Mouse (Mus musculus): Measurements from ENCODE around the gene Snapc3.
"Not testable (repeated sequence)": the region's sequence is repeated elsewhere in the genome, so short reads cannot be mapped to it uniquely, and the experiment has no call there.

Gene Snapc3

GRCm38 (mm10) chr4:83497013-83497412, 79.5 kb downstream of the Snapc3 start:
- not testable (repeated sequence) for DNase-seq (ENCODE audit: low read depth, low spot score)

- DNase-seq (ENCODE audit: low read depth, low spot score): no peak
Observed at GRCm38 (mm10) chr4:83500154-83501036, 82.9 kb downstream of the Snapc3 start.

DNA sequence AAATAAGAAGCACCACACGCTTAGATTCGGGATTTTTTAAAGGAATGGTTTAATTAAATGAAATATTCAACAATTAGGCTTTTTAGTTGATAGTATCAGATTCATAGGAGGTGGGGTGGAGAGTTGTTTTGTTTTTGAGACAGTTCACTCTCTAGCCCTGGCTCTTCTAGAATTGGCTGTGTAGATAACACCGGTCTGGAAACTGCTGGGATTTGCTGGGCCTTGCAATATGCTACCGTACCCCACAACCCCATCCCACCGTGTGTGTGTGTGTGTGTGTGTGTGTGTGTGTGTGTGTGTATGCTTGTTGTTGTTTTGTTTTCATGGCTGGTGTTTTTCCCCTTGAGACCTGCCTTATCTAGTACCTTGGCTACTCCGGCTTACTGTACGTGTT, 83.5 kb downstream of the Snapc3 start:
- DNase-seq (ENCODE audit: low read depth, low spot score): no peak

DNA sequence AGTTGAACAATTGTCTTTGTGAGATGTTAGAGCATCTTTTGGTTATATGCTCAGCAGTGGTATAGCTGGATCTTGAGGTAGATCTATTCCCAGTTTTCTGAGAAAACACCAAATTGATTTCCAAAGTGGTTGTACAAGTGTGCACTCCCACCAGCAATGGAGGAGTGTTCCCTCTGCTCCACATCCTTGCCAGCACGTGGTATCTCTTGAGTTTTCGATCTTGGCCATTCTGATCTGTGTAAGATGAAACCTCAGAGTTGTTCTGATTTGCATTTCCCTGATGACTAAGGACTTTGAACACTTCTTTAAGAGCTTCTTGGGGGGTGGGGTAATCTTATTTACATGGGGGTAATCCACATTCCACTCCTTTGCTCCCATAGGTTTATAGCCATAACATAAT, 92.1 kb downstream of the Snapc3 start:
- DNase-seq (ENCODE audit: low read depth, low spot score): no peak

DNA sequence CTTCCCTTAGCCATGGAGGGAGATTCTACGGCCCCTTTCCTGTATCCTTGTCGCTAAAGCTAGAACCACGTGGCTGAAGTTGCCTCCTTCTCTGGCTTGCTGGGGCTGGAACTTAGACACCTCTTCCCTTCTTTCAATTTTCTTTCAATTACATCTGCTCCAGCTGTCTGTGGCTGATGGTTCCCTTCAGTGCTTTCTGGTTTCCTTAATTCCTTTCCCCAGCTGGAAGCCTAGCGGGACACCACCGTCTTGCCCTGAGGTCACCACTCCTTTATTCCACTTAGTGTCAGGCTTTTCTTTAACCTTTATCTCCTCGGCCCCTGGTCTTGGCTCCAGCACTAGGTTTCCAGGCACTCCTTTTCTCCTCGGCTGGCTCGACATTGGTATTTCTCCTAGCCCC, 93.6 kb downstream of the Snapc3 start:
- DNase-seq (ENCODE audit: low read depth, low spot score): no peak

GRCm38 (mm10) chr4:83512217-83512616, 94.7 kb downstream of the Snapc3 start:
- no peak for DNase-seq (ENCODE audit: low read depth, low spot score)

DNA sequence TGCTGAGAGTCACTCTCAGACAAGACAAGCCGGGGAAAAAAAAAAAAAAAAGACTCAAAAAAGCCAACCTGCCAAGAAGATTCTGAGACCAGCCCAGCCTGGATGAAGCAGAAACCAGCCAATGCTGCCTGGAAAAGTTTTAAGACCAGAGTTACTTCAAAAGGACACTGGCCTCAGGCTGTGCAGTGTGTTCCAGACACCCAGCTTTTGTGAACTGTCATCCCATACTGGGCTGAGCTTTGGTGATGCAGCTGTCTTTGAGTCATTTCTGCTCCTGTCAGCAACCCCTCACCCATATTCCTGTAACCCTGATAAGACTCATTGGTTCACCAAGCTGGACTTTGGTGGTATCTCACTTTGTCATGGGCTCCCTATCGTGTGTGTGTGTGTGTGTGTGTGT, 95.1 kb downstream of the Snapc3 start:
- DNase-seq (ENCODE audit: low read depth, low spot score): no peak

GRCm38 (mm10) chr4:83514183-83514582, 96.7 kb downstream of the Snapc3 start:
- no peak for DNase-seq (ENCODE audit: low read depth, low spot score)

DNA sequence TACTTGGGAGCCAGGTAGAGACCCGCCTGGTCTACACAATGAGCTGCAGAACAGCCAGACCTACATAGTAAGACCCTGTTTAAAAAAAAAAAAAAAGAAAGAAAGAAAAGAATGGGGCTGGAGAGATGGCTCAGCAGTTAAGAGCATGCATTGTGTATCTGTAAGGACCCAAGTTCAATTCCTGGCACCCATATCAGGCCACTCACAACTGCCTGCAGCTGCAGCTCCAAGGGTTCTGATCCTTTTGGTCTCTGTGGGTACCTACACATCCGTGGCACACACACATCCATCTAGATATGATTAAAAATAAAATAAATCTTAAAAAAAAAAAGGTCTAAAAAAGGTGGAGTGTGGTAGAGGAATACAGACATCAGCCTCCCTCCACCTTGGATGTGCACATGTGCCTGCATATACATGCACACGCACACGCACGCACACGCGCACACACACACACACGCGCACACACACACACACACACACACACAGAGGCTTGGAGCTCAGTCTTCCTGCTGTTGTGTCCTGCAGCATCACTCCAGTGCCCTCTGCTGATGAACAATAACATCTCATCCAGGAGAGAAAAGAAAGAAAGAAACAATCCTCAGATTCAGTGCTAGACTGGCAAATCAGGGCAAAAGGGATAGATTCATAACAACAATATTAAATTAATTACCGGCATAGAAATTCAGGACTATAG, 97.6 kb downstream of the Snapc3 start:
- DNase-seq (ENCODE audit: low read depth, low spot score): peak; percentile 38

GRCm38 (mm10) chr4:83516144-83516543, 98.6 kb downstream of the Snapc3 start:
- DNase-seq (ENCODE audit: low read depth, low spot score): not testable (repeated sequence)

Measured in 3T3-L1 (cell line).